Mouse (Mus musculus): ENCODE data around the gene Dtx2. TPM values are rescaled to one million over a fixed set of nuclear protein-coding genes. Genes with fewer than 3 reads are reported as not detected.

The Dtx2 gene
- total RNA-seq (2017), result 5.4 to 11.2 TPM (median 6.8 TPM) in 3 replicates

- peak; percentile 92 for ATAC-seq (replicated peaks; ENCODE audit: insufficient number of reproducible peaks, low FRiP score, low TSS enrichment, poor library complexity, severe bottlenecking)
Measured at GRCm38 (mm10) chr5:135994725-135995687, at the start of gene Dtx2. Gene Dtx2, plus strand, starts transcription at chr5:135994800.

DNA sequence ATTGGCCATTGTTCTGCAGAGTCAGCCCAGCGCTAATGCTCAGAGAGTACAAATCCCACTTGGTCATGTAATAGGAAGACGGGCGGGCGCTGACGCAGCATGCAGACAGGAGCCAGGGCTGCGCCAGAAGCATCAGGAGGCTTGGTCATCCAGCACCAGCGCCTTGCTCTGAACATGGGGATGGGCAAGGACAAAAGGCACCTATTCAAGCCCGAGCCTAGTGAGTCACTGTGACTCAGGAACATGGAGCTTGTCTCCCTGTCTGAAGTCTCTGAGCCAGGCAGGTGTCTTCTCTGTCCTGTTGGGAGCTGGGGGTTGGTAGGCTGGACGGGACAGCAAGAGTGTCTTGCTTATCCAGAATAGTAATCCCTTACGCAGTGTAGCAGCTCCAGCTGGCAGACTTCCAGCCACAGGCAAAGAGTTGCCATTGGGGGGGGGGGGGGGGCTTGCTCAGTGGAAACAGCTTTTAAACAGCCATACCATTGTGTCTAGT lies 48.6 kb upstream of the Dtx2 start:
- no peak for ATAC-seq (replicated peaks; ENCODE audit: insufficient number of reproducible peaks, low FRiP score, low TSS enrichment, poor library complexity, severe bottlenecking)

- ATAC-seq (replicated peaks; ENCODE audit: insufficient number of reproducible peaks, low FRiP score, low TSS enrichment, poor library complexity, severe bottlenecking), result no peak
Measured at GRCm38 (mm10) chr5:135946621-135947020, 48.0 kb upstream of the Dtx2 start.

DNA sequence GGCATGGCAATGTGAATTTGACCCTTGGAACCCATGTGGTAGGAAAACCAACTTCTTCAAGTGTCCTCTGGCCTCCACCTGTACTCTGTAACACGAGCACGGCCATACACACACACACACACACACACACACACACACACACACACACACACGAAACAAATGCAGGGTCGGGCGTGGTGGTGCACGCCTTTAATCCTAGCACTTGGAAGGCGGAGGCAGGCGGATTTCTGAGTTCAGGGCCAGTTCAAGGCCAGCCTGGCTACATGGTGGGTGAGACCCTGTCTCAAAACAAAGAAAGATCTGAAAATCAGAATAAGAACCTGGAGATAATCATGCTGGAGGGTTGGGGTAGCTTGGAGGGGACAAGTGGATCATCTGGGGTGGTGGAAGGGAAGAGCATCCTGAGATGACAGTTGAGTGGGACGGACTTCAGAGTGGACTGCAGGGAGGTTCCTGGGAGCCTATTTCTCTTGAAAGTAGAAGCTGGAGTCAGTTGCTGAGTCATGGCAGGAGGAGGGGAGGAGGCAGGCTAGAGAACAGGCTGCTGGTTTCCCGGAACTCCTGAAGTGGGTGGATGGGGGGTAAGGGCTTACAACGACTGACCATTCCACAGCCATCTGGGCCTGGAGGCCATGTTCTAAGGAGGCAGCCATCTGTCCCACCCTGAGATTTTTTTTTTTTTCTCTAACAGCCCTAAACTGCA lies 43.7 kb upstream of the Dtx2 start:
- peak; percentile 37; the same call in 1 of the 2 replicates for ATAC-seq (replicated peaks; ENCODE audit: insufficient number of reproducible peaks, low FRiP score, low TSS enrichment, poor library complexity, severe bottlenecking)

DNA sequence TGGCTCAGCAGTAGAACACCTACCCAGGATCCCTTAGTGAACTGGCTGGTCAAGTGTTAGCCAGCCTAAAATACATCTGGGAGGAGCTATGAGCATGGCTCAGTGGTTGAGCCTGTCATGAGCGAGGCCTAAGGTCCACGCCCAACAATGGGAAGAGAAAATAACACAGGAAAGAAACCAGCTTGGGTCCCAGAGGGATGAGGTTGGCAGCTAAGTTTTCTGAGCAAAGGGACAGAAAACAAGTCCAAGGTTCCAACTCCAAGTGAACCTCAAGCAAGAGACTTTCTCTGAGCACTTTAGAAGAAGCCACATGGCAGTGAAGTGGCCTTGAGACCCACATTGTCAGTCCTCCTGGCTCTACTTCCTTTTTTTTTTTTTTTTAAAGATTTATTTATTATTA lies 42.9 kb upstream of the Dtx2 start:
- 0 out of 2 replicates have a peak, but pooled peaks have one; percentile 33 for ATAC-seq (replicated peaks; ENCODE audit: insufficient number of reproducible peaks, low FRiP score, low TSS enrichment, poor library complexity, severe bottlenecking)

DNA sequence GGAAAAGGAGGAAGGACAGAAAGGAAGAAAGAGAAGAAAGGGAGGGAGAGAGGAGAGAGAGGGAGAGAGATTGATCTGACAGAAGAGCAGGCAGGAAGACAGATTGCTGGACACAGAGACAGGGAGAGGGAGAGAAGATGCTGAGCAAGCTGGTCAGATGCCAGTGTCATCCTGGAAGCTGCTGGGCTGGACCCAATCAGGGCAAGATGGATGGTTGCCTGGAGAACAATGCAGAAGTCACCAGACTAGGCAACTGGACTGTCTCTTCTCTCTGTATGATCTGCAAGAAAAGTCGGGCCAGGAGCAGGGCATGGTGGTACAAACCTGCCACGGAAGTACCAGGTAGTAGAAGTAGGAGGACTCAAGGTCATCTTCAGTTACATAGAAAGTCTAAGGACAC lies 41.8 kb upstream of the Dtx2 start:
- no peak for ATAC-seq (replicated peaks; ENCODE audit: insufficient number of reproducible peaks, low FRiP score, low TSS enrichment, poor library complexity, severe bottlenecking)

- ATAC-seq (replicated peaks; ENCODE audit: insufficient number of reproducible peaks, low FRiP score, low TSS enrichment, poor library complexity, severe bottlenecking), result no peak
Measured at GRCm38 (mm10) chr5:135956300-135957206, 38.0 kb upstream of the Dtx2 start.

DNA sequence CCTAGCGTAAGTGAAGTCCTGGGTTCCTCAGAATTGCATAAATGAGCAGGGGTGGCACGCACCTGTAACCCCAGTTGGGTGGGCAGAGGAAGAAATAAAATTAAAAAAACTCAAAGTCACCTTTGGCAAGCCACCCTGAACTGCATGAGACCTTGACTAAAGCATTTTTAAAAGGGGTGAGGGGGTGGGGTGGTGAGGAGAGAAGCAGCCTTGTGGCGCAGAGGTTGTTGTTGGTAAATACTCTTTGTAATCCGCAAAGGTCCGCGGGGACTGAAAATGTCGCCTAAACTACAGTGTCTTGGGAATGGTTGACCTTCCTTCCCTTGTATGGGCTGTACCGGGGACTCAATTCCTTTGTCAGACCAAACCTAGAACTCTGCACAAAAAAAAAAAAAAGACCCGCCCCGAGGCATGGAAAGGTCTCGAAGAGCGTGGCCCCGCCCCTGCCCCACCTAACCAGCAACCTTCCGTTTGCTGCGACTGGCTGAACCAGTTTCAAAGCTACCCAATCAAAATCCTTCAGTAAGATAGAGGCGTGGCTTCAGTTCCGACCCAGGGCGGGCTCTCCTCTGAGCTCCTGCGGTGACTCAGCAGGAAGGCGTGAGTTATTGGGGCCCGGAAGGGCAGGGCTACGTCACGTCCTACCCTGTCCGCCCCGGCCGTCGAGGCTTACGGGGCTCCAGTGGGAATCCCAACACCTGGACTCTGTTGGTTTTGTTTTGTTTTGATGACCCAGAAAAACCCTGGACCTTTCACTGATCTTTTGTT lies 37.2 kb upstream of the Dtx2 start:
- ATAC-seq (replicated peaks; ENCODE audit: insufficient number of reproducible peaks, low FRiP score, low TSS enrichment, poor library complexity, severe bottlenecking), result peak; percentile 84

DNA sequence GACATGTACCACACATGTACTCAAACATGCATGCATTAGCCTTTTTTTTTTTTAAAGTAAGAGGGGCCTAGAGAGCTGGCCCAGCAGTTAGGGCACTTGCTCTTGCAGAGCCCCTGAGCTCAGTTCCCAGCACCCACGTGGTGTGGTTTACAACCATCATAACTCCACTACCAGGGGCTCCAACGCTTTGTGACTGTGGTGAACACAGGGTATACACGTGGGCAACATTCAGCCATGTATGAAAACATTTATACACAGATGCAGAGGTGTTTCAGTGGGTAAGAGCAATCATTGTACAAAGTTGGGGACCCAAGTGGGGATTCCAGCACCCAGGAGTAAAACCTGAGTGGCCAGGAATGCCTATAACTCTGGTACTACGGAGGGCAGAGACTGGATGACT lies 36.2 kb upstream of the Dtx2 start:
- no peak for ATAC-seq (replicated peaks; ENCODE audit: insufficient number of reproducible peaks, low FRiP score, low TSS enrichment, poor library complexity, severe bottlenecking)

- no peak for ATAC-seq (replicated peaks; ENCODE audit: insufficient number of reproducible peaks, low FRiP score, low TSS enrichment, poor library complexity, severe bottlenecking)
Measured at GRCm38 (mm10) chr5:135959911-135960310, 34.7 kb upstream of the Dtx2 start.

DNA sequence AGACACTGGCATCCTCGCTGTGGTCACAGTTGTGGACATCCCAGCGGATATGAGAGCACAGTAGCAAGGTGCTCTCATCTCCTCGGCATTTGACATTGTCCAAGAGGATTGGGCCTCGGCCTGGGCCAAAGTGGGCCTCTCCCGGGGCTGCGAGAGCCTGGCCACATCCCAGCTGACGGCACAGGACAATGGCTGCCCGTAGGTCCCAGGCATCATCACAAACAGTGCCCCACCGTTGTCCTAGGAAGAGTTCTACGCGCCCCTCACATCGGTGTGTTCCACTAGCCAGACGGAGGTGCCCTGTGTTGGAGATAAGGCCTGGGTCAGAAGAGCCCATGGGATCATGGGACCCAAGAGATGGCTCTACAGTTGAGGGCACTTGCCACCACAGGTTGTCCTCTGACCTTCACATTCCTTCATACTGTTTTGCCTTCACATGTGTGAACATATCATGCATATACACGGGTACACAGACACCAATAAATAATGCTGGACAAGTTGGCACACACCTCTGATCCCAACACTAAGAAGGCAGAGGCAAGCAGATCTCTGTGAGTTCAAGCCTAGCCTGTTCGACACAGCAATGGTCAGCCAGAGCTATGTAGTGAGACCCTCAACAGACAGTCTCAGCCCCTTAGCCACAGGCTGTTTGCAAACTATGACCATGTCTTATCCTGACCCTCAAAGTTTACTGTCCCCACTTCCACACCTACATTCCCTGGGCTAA lies 33.5 kb upstream of the Dtx2 start:
- no peak for ATAC-seq (replicated peaks; ENCODE audit: insufficient number of reproducible peaks, low FRiP score, low TSS enrichment, poor library complexity, severe bottlenecking)

DNA sequence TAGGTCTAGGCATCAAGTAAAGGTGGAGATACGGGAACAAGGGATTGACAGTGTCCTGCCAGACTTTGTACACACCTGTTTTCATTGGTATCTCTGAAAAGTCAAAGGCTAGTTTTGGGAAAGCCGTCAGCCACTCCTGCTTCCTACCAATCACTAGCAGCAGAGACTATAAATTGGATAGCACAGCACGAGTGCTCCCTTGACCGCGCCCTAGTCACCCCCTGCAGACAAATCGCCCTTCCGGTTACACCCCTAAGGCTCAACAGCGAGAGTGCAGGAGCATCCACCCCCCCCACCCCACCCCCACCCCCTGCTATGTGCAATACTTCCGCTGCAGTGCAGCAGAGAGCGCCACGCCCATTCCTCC lies 32.5 kb upstream of the Dtx2 start:
- ATAC-seq (replicated peaks; ENCODE audit: insufficient number of reproducible peaks, low FRiP score, low TSS enrichment, poor library complexity, severe bottlenecking), result no peak

- peak; percentile 81 for ATAC-seq (replicated peaks; ENCODE audit: insufficient number of reproducible peaks, low FRiP score, low TSS enrichment, poor library complexity, severe bottlenecking)
Measured at GRCm38 (mm10) chr5:135962492-135963279, 31.9 kb upstream of the Dtx2 start.

GRCm38 (mm10) chr5:135963280-135963627 lies 31.3 kb upstream of the Dtx2 start:
- ATAC-seq (replicated peaks; ENCODE audit: insufficient number of reproducible peaks, low FRiP score, low TSS enrichment, poor library complexity, severe bottlenecking), result no peak

GRCm38 (mm10) chr5:135965501-135965930 lies 29.1 kb upstream of the Dtx2 start:
- no peak for ATAC-seq (replicated peaks; ENCODE audit: insufficient number of reproducible peaks, low FRiP score, low TSS enrichment, poor library complexity, severe bottlenecking)

DNA sequence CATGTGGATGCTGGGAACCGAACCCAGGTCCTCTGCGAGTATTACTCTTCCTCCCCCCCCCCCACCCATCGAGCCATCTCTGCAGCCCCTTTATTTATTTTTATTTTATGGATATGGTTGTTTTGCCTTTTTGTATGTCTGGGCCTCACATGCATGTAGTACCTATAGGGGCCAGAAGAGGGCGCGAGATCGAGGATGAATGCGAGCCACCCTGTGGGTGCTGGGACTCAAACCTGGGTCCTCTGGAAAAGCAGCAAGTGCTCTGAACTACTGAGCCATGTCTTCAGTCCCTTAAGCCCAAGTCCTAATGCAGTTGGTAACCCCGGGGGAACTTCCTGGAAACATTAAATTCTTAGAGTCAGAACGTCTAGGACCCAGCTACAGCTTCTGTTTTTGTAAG lies 27.7 kb upstream of the Dtx2 start:
- no peak for ATAC-seq (replicated peaks; ENCODE audit: insufficient number of reproducible peaks, low FRiP score, low TSS enrichment, poor library complexity, severe bottlenecking)

- no peak; the same call in 1 of the 2 replicates for ATAC-seq (replicated peaks; ENCODE audit: insufficient number of reproducible peaks, low FRiP score, low TSS enrichment, poor library complexity, severe bottlenecking)
Measured at GRCm38 (mm10) chr5:135968781-135969180, 25.8 kb upstream of the Dtx2 start.

All from monocyte, adult 5-6 weeks (primary cell).